Mouse (Mus musculus) inflammation-experienced regulatory T-cells, adult 16 weeks (primary cell): ENCODE data around the gene Olfr726. TPM values are rescaled to one million over a fixed set of nuclear protein-coding genes. Genes with fewer than 3 reads are reported as not detected.

Experiments used
- polyA plus RNA-seq: library from polyadenylated mRNA; unstranded; fragments of 100-300 nt; shearing (Covaris generic); gene quantifications from one replicate; pipeline ENCODE4 v1.2.1, GENCODE M21; 2017

Gene Olfr726
- polyA plus RNA-seq: not detected

GRCm38 (mm10) chr14:50090853-50091252, at the start of gene Olfr726:
TSS of gene Olfr726 (minus strand) at chr14:50090953.

GRCm38 (mm10) chr14:50122886-50123285, 32.1 kb upstream of the Olfr726 start, which contains the start of gene Olfr727:
TSS of gene Olfr727 (plus strand) at chr14:50123186.

GRCm38 (mm10) chr14:50040275-50040674, 50.5 kb downstream of the Olfr726 start, which contains the start of gene Olfr725:
TSS of gene Olfr725 (minus strand) at chr14:50040375.

Other genes with a start within 250 kb of the Olfr726 start
- gene Olfr722, start 189.0 kb downstream of the Olfr726 start, polyA plus RNA-seq: not detected
- gene Olfr723, start 159.2 kb downstream of the Olfr726 start, polyA plus RNA-seq: not detected
- gene Olfr724, start 127.7 kb downstream of the Olfr726 start, polyA plus RNA-seq: not detected
- gene Olfr725, start 50.6 kb downstream of the Olfr726 start, polyA plus RNA-seq: not detected
- gene Olfr727, start 32.2 kb upstream of the Olfr726 start, polyA plus RNA-seq: not detected
- not detected for gene Olfr728, start 51.7 kb upstream of the Olfr726 start, polyA plus RNA-seq
- not detected for gene Olfr729, start 62.0 kb upstream of the Olfr726 start, polyA plus RNA-seq
- gene Olfr730, start 97.2 kb upstream of the Olfr726 start, polyA plus RNA-seq: not detected
- not detected for gene Olfr731, start 150.9 kb upstream of the Olfr726 start, polyA plus RNA-seq
- not detected for gene Olfr732, start 193.3 kb upstream of the Olfr726 start, polyA plus RNA-seq
- gene Olfr733, start 210.6 kb upstream of the Olfr726 start, polyA plus RNA-seq: not detected
- not detected for gene Olfr734, start 235.8 kb upstream of the Olfr726 start, polyA plus RNA-seq